Mouse (Mus musculus): ENCODE measurements around the gene Fndc3b. TPM values are rescaled to one million over a fixed set of nuclear protein-coding genes. Genes with fewer than 3 reads are reported as not detected.

Gene Fndc3b
- polyA plus RNA-seq, 1 experiment, result 23.7 TPM

DNA sequence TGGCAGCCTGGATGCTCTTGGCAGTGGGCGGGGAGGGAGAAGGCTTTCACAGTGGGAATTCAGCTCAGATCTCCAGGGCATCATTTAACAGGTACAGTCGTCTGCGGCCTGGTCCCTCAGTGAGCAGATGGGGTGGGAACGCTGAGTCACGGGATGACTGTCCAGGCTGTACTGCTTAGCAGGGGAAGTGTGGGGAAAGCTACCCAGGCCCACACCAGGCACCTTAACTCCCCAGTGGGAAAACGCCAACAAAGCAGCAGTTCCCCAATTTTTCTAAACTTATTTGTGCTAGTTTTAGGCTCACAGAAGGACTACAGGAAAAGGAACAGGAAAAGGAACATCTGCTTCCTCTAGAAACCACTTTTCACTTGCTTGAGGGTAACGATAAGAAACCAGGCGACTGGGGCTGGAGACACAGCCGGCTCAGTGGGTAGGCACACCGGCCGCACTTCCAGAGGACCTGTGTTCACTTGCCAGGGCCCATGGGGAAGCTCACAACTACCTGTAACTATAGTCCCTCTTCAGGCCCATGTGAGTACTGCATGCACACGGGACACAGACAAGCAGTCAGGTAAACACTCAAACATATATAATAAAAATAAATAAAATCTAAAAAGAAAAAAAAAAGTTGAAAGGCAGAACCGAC is 257.5 kb downstream of the Fndc3b start:
- H3K79me3 ChIP-seq (ENCODE audit: low read depth), result no peaks in the 10 kb centered on the region
- peaks cover 81% of the 10 kb centered on the region for H3K36me3 ChIP-seq (ENCODE audit: control insufficient read depth, insufficient read depth)
- TF ChIP-seq MYOG (IDR thresholded peaks at IDR 0.05; ENCODE audit: control insufficient read depth, extremely low read depth, insufficient read length) (no peak), CTCF (IDR thresholded peaks at IDR 0.05; ENCODE audit: control insufficient read depth, insufficient read depth, insufficient read length) (no peak), MAX (IDR thresholded peaks at IDR 0.05) (no peak), MYOD1 (IDR thresholded peaks at IDR 0.05; ENCODE audit: control insufficient read depth, insufficient read length, low read depth) (no peak), FOSL1 (IDR thresholded peaks at IDR 0.05; ENCODE audit: insufficient read depth, low read length, poor library complexity, severe bottlenecking) (no peak), CEBPB (IDR thresholded peaks at IDR 0.05; ENCODE audit: low read depth) (no peak), USF1 (IDR thresholded peaks at IDR 0.05; ENCODE audit: low read depth) (no peak)
- no peak overlapping the region for H3K4me3 ChIP-seq (ENCODE audit: insufficient read depth, poor library complexity, severe bottlenecking)
- H3ac ChIP-seq (ENCODE audit: control insufficient read depth, insufficient read length, low read depth), result no peak overlapping the region
- H3K79me2 ChIP-seq (ENCODE audit: control insufficient read depth, insufficient read depth), result no peaks in the 10 kb centered on the region
- H3K27me3 ChIP-seq (ENCODE audit: control insufficient read depth, insufficient read depth, insufficient read length), result no peaks in the 10 kb centered on the region

DNA sequence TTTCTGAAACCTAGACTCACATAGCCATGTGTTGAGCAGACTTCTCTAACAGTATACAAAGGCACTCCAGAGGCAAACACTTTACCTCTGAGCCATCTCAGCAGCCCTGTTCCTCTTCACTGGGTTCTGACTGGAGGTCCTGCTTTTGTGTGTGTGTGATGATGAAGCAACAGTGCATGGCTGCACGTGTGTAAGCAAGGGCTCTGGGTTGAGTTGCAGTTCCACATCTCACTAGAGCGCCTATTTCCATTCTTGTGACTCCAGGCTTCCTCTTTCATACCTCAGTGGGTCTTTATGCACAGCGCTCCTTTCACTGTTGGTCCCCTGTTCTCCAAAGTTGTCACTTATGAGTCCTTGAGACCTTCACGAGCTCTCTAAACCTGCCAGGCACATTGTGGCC is 261.7 kb downstream of the Fndc3b start:
- H3K79me2 ChIP-seq (ENCODE audit: control insufficient read depth, insufficient read depth), result no peaks in the 10 kb centered on the region
- TF ChIP-seq MAX (IDR thresholded peaks at IDR 0.05) (no peak), MYOG (IDR thresholded peaks at IDR 0.05; ENCODE audit: control insufficient read depth, extremely low read depth, insufficient read length) (no peak), FOSL1 (IDR thresholded peaks at IDR 0.05; ENCODE audit: insufficient read depth, low read length, poor library complexity, severe bottlenecking) (no peak), MYOD1 (IDR thresholded peaks at IDR 0.05; ENCODE audit: control insufficient read depth, insufficient read length, low read depth) (no peak), CEBPB (IDR thresholded peaks at IDR 0.05; ENCODE audit: low read depth) (no peak), USF1 (IDR thresholded peaks at IDR 0.05; ENCODE audit: low read depth) (no peak), CTCF (IDR thresholded peaks at IDR 0.05; ENCODE audit: control insufficient read depth, insufficient read depth, insufficient read length) (no peak)
- peaks cover 77% of the 10 kb centered on the region for H3K36me3 ChIP-seq (ENCODE audit: control insufficient read depth, insufficient read depth)
- H3K27me3 ChIP-seq (ENCODE audit: control insufficient read depth, insufficient read depth, insufficient read length), result no peaks in the 10 kb centered on the region
- no peaks in the 10 kb centered on the region for H3K79me3 ChIP-seq (ENCODE audit: low read depth)
- no peak overlapping the region for H3ac ChIP-seq (ENCODE audit: control insufficient read depth, insufficient read length, low read depth)
- H3K4me3 ChIP-seq (ENCODE audit: insufficient read depth, poor library complexity, severe bottlenecking), result no peak overlapping the region

DNA sequence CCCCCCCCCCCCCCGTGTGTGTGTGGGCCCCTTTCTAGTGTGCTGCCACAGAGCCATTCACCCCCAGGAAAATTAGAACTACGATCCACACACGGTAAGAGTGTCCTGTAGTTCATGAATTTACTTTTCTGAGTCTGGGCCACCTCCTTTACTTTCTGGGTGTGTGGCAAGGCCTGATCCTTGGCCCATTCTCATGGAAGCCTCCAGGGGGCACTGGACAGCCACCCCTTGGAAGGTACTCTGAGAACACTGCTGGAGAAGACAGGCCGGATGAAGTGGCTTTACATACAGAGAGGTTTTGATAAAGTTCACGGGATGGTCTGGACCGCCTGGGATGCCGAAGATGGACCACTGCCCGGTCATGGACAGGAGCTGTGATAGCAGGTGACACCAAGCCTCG is 262.7 kb downstream of the Fndc3b start:
- Histone ChIP-seq H3K4me3 (ENCODE audit: insufficient read depth, poor library complexity, severe bottlenecking) (no peak overlapping the region), H3K79me3 (ENCODE audit: low read depth) (no peaks in the 10 kb centered on the region), H3K79me2 (ENCODE audit: control insufficient read depth, insufficient read depth) (no peaks in the 10 kb centered on the region), H3K36me3 (ENCODE audit: control insufficient read depth, insufficient read depth) (peaks cover 67% of the 10 kb centered on the region), H3ac (ENCODE audit: control insufficient read depth, insufficient read length, low read depth) (no peak overlapping the region), H3K27me3 (ENCODE audit: control insufficient read depth, insufficient read depth, insufficient read length) (no peaks in the 10 kb centered on the region)
- TF ChIP-seq CEBPB (IDR thresholded peaks at IDR 0.05; ENCODE audit: low read depth), result no peak
- TF ChIP-seq USF1 (IDR thresholded peaks at IDR 0.05; ENCODE audit: low read depth), result no peak
- TF ChIP-seq MYOG (IDR thresholded peaks at IDR 0.05; ENCODE audit: control insufficient read depth, extremely low read depth, insufficient read length), result no peak
- no peak for TF ChIP-seq FOSL1 (IDR thresholded peaks at IDR 0.05; ENCODE audit: insufficient read depth, low read length, poor library complexity, severe bottlenecking)
- no peak for TF ChIP-seq MYOD1 (IDR thresholded peaks at IDR 0.05; ENCODE audit: control insufficient read depth, insufficient read length, low read depth)
- no peak for TF ChIP-seq CTCF (IDR thresholded peaks at IDR 0.05; ENCODE audit: control insufficient read depth, insufficient read depth, insufficient read length)
- no peak for TF ChIP-seq MAX (IDR thresholded peaks at IDR 0.05)

DNA sequence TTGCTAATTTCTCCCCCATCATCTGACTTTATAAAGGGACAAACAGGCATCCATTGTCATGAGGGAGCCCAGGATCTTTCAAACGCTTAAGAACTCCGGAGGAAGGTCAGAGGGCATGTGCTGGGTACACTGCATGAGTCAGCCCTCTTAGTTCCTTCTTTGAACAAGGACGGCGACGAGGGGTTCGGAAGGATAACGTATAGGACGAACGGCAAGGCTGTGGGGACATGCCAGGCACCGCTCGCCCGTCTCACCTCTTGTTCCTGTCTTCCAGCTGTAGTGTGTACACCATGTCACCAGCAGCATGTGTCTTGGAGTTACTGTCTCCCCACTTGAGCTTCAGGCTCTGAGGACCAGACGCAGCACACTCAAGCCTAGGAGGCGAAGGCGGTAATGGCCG is 271.4 kb downstream of the Fndc3b start:
- H3K4me3 ChIP-seq (ENCODE audit: insufficient read depth, poor library complexity, severe bottlenecking), result no peak overlapping the region
- no peak for TF ChIP-seq CEBPB (IDR thresholded peaks at IDR 0.05; ENCODE audit: low read depth)
- no peaks in the 10 kb centered on the region for H3K27me3 ChIP-seq (ENCODE audit: control insufficient read depth, insufficient read depth, insufficient read length)
- H3K79me3 ChIP-seq (ENCODE audit: low read depth), result no peaks in the 10 kb centered on the region
- no peak overlapping the region for H3ac ChIP-seq (ENCODE audit: control insufficient read depth, insufficient read length, low read depth)
- peaks cover 53% of the 10 kb centered on the region for H3K36me3 ChIP-seq (ENCODE audit: control insufficient read depth, insufficient read depth)
- H3K79me2 ChIP-seq (ENCODE audit: control insufficient read depth, insufficient read depth), result no peaks in the 10 kb centered on the region

DNA sequence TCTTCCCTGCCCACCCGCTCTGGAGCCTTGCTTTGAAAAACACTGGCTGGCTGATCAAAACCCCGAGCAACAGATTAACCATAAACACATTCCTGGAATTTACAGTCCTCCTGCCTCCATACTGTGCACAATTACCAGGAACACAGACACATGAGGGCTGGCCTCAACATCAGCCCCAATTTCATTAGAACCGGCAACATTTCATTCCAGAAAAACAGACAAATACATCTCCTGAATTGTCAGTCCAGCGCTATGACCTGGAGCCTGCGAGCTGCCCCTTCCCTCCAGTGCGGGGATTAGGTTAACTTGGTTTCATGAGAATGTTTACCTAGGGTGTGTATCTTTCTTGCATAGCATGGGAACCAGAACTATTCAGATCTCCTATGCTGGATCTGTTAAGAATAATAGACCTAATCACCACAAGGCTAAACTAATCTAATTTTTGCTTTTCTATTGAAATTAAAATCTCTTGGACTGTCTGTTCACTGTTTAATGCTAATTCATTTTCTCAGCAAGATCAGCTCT is 275.9 kb downstream of the Fndc3b start:
- Histone ChIP-seq H3K4me3 (ENCODE audit: insufficient read depth, poor library complexity, severe bottlenecking) (no peak overlapping the region), H3K79me3 (ENCODE audit: low read depth) (no peaks in the 10 kb centered on the region), H3ac (ENCODE audit: control insufficient read depth, insufficient read length, low read depth) (no peak overlapping the region), H3K79me2 (ENCODE audit: control insufficient read depth, insufficient read depth) (no peaks in the 10 kb centered on the region), H3K27me3 (ENCODE audit: control insufficient read depth, insufficient read depth, insufficient read length) (no peaks in the 10 kb centered on the region), H3K36me3 (ENCODE audit: control insufficient read depth, insufficient read depth) (peaks cover 61% of the 10 kb centered on the region)
- TF ChIP-seq CEBPB (IDR thresholded peaks at IDR 0.05; ENCODE audit: low read depth), result no peak
- TF ChIP-seq CTCF (IDR thresholded peaks at IDR 0.05; ENCODE audit: control insufficient read depth, insufficient read depth, insufficient read length), result no peak
- TF ChIP-seq FOSL1 (IDR thresholded peaks at IDR 0.05; ENCODE audit: insufficient read depth, low read length, poor library complexity, severe bottlenecking), result no peak
- no peak for TF ChIP-seq USF1 (IDR thresholded peaks at IDR 0.05; ENCODE audit: low read depth)
- no peak for TF ChIP-seq MAX (IDR thresholded peaks at IDR 0.05)
- no peak for TF ChIP-seq MYOD1 (IDR thresholded peaks at IDR 0.05; ENCODE audit: control insufficient read depth, insufficient read length, low read depth)

DNA sequence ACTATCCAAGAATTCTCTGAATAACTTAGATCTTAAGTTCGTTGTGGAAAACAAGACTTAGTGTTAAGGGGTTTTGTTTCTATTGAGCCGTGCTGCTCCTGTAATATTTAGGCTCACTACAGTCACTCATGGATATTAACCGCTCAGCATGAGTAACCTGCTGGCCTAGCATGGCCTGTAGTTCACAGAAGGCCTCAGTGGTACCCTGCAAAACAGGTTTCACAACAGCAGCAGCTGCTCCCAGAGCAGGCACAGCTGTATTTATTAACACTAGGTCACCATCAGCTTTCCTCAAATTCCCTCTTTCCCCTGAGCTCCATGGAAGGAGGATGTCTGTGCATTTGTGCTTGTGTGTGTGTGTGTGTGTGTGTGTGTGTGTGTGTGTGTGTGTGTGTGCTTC is 278.1 kb downstream of the Fndc3b start:
- TF ChIP-seq CEBPB (IDR thresholded peaks at IDR 0.05; ENCODE audit: low read depth) (no peak), USF1 (IDR thresholded peaks at IDR 0.05; ENCODE audit: low read depth) (no peak), FOSL1 (IDR thresholded peaks at IDR 0.05; ENCODE audit: insufficient read depth, low read length, poor library complexity, severe bottlenecking) (no peak), MYOD1 (IDR thresholded peaks at IDR 0.05; ENCODE audit: control insufficient read depth, insufficient read length, low read depth) (no peak), CTCF (IDR thresholded peaks at IDR 0.05; ENCODE audit: control insufficient read depth, insufficient read depth, insufficient read length) (no peak), MAX (IDR thresholded peaks at IDR 0.05) (no peak), MYOG (IDR thresholded peaks at IDR 0.05; ENCODE audit: control insufficient read depth, extremely low read depth, insufficient read length) (no peak)
- Histone ChIP-seq H3K79me2 (ENCODE audit: control insufficient read depth, insufficient read depth) (no peaks in the 10 kb centered on the region), H3K27me3 (ENCODE audit: control insufficient read depth, insufficient read depth, insufficient read length) (no peaks in the 10 kb centered on the region), H3K4me3 (ENCODE audit: insufficient read depth, poor library complexity, severe bottlenecking) (no peak overlapping the region), H3K36me3 (ENCODE audit: control insufficient read depth, insufficient read depth) (peaks cover 58% of the 10 kb centered on the region), H3K79me3 (ENCODE audit: low read depth) (no peaks in the 10 kb centered on the region), H3ac (ENCODE audit: control insufficient read depth, insufficient read length, low read depth) (no peak overlapping the region)

All from C2C12 (cell line).